Mouse (Mus musculus) forelimb bud, embryonic 11.5 days (tissue): Measurements from ENCODE around the gene Gm20920.
"Not testable (repeated sequence)": the region's sequence is repeated elsewhere in the genome, so short reads cannot be mapped to it uniquely, and the experiment has no call there.

Source experiments
- DNase-seq: peaks from one replicate; pipeline ENCODE4 v3.0.0-alpha.2; 2012; ENCODE audit warnings: low read depth, low spot score

The Gm20920 gene

GRCm38 (mm10) chrY:51851820-51852219 lies at the start of gene Gm20920:
Gene Gm20920, plus strand, starts transcription at chrY:51852120.
- DNase-seq: not testable (repeated sequence)
